Mouse (Mus musculus) c-Kit-negative CD71-positive TER-119-positive erythroid progenitor cells, embryonic 14.5 days (primary cell): Measurements from ENCODE around the gene Epb41l2.

ENCODE experiments used
- DNase-seq: peaks from one replicate; pipeline ENCODE4 v3.0.0-alpha.2; 2013; ENCODE audit warnings: low read depth, low spot score

Gene Epb41l2

GRCm38 (mm10) chr10:25499323-25500071 is 139.9 kb downstream of the Epb41l2 start:
- no peak for DNase-seq

GRCm38 (mm10) chr10:25503250-25503649 is 143.7 kb downstream of the Epb41l2 start:
- no peak for DNase-seq

- DNase-seq = no peak
Measured at GRCm38 (mm10) chr10:25513821-25514220, 154.2 kb downstream of the Epb41l2 start.

GRCm38 (mm10) chr10:25519954-25520353 is 160.4 kb downstream of the Epb41l2 start:
- no peak for DNase-seq

GRCm38 (mm10) chr10:25520428-25520827 is 160.8 kb downstream of the Epb41l2 start:
- DNase-seq = no peak

GRCm38 (mm10) chr10:25523727-25524126 is 164.1 kb downstream of the Epb41l2 start:
- DNase-seq = no peak

- no peak for DNase-seq
Measured at GRCm38 (mm10) chr10:25526156-25526555, 166.6 kb downstream of the Epb41l2 start.

GRCm38 (mm10) chr10:25526622-25527021 is 167.0 kb downstream of the Epb41l2 start:
- no peak for DNase-seq

GRCm38 (mm10) chr10:25527126-25527525 is 167.5 kb downstream of the Epb41l2 start:
- no peak for DNase-seq

GRCm38 (mm10) chr10:25531335-25531734 is 171.7 kb downstream of the Epb41l2 start:
- no peak for DNase-seq

GRCm38 (mm10) chr10:25533105-25533504 is 173.5 kb downstream of the Epb41l2 start:
- no peak for DNase-seq

- no peak for DNase-seq
Measured at GRCm38 (mm10) chr10:25533513-25534246, 174.1 kb downstream of the Epb41l2 start.

- no peak for DNase-seq
Measured at GRCm38 (mm10) chr10:25534467-25534866, 174.9 kb downstream of the Epb41l2 start.

GRCm38 (mm10) chr10:25535891-25536331 is 176.3 kb downstream of the Epb41l2 start, which contains the start of gene Smlr1:
Smlr1 (minus strand) TSS chr10:25536267.
- DNase-seq = no peak

- DNase-seq = no peak
Measured at GRCm38 (mm10) chr10:25536621-25537020, 177.0 kb downstream of the Epb41l2 start.

GRCm38 (mm10) chr10:25538738-25539137 is 179.1 kb downstream of the Epb41l2 start:
- no peak for DNase-seq

- no peak for DNase-seq
Measured at GRCm38 (mm10) chr10:25539146-25539770, 179.7 kb downstream of the Epb41l2 start.

- no peak for DNase-seq
Measured at GRCm38 (mm10) chr10:25539771-25540168, 180.2 kb downstream of the Epb41l2 start.

GRCm38 (mm10) chr10:25541097-25541496 is 181.5 kb downstream of the Epb41l2 start:
- DNase-seq = no peak

GRCm38 (mm10) chr10:25552936-25553335 is 193.3 kb downstream of the Epb41l2 start:
- DNase-seq = no peak

- no peak for DNase-seq
Measured at GRCm38 (mm10) chr10:25571319-25572240, 212.0 kb downstream of the Epb41l2 start.
